Mouse (Mus musculus): ENCODE measurements around the gene Lnx2. TPM values are rescaled to one million over a fixed set of nuclear protein-coding genes. Genes with fewer than 3 reads are reported as not detected.

The Lnx2 gene
- total RNA-seq, 2 experiments from 2014 or later = 10.2 to 11.5 TPM

DNA sequence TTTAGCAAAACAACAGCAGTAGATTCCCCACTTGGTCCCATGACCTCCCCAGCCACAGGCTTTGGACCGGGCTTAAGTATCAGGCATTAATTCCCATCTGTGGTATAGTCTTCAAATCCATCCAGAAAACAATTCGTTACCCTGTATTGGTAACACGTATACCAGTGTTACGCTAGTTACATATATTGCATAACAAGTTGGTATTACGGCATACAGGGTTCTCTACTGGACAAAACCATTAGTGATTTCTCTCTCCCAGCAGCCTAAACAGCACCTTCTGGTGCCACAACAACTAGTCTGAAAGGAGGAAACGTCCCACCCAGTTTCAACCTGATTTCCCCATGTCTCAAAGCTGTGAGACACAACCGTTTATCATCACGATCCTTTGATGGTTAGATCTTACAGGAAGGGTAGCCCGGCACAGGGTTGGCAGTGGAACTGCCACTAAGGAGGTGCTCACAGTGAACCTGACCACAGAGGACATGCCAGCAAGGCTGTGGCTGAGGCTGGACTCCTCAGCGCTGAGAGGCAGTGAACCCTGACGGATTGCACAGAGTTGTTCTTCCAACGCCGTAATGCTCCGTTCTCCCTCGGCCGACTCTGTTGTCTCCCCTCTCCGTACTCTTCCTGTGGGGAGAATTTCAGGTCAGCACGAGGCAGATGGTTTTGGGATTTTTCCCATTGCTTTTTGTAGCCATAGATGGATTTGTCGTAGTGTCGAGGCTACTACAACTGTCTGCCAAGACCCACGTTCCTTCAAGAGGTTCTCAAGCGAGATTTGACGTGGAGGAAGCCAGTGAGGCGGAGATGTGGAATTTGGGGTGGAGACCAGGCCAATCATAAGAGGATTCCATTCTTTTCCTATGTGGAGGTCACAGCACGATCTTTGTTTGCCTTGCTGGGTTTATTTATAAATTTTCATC is 102.3 kb downstream of the Lnx2 start:
- DNase-seq (ENCODE audit: low spot score in 2 of 2) = no peak

DNA sequence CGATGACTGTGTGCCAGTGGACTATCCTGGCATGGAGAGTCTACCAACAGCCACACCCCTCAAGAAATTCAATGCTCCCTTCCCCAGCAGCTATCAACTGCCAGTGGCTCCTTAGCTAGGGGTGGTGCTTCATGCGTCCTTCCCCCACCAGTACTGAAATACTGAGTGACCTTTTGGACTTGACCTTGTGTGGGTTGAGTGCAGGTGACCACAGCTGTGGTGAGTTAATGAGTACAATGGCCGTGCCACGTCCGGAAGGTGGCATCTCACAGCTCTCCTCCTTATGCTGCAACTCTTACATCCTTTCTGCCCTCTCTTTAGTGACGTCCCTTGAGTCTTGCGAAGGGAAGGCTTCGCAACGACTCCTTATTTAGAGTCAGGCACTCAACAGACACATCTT is 103.0 kb downstream of the Lnx2 start:
- no peak for DNase-seq (ENCODE audit: low spot score in 2 of 2)

DNA sequence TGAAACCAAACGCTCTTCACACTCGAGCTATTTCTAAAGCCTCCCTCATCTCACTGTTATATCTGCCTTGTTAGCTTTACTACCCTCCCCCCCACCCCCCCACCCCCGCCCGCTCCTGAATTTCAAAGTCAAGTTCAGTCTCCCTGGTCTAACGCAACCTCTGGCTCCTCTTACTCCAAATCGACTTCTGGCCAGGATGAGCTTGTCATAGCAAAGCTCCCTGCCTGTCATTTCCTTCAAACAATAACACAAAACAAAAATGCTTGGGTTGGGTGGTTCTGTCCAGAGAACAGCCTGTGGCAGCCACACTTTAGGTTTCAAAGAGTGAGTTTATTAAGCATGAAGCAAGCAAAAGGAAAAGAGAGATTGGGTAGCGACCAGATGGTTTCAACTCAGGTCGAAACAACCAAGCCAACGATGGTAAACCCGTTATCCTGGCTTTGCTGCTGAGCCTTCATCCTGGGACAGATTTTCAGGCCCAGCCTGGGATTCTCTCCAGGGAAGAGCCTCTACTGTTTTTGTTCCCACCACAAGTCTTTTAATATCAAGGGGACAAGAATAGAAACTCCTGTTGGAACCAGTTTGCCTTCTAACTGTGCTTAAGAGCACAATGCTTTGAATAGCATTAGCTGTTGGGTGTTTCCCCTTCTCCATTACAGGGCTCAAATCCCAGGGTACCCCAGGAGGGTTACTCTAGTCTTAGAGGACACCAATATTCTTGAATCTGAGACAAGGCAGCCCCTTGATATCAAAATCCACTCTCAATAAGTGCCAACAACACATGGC is 104.4 kb downstream of the Lnx2 start:
- no peak for DNase-seq (ENCODE audit: low spot score in 2 of 2)

DNA sequence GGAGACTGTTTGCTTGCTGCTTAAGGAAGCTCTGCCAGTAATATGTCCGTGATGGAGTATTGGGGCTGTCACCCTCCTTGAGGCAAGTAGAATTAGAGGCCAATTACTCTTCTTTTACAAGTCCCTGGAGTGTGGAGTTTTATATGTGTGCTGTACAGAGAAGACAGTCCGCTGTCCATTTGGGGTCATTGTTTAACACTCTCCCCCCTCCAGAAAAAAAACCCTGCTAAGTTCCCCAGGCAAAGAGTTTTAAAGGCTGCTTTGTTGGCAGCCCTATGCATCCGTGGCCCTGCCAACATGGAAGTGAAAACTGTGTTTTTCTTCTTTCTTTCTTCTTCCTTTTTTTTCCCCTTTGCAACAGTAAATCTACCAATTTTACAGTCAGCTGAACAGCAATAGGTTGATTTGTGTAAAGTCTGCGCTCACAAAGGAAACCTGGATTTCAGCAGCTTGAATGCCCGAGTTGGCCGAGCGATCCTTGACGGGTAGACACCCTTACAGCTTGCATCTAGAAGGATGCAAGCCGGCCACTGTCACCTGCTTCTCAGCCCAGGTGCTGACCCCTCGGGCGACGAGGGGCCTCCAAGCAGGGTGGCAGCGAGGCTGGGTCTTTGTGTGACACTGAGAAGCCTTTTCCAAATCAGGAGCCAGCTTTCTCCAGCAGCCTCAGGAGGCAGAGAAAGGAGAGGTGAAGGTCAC is 107.5 kb downstream of the Lnx2 start:
- no peak for DNase-seq (ENCODE audit: low spot score in 2 of 2)

Other genes with a start within 250 kb of the Lnx2 start
- gene Rpl21, start 243.7 kb downstream of the Lnx2 start, total RNA-seq (2021) = 100 to 1,000 TPM; 289 to 315 TPM
- gene Rasl11a, start 231.5 kb downstream of the Lnx2 start, total RNA-seq (2021) = 10 to 100 TPM in 1 of 2 experiments, 1 to 10 TPM in 1; 7.0 to 11.1 TPM
- 10 to 100 TPM; 21.6 to 30.5 TPM for gene Gtf3a, start 127.9 kb downstream of the Lnx2 start, total RNA-seq (2021)
- gene Mtif3, start 112.8 kb downstream of the Lnx2 start, total RNA-seq (2021) = 10 to 100 TPM; 23.5 to 31.9 TPM
- gene Polr1d, start 464 bp upstream of the Lnx2 start, total RNA-seq (2021) = 100 to 1,000 TPM; 128 to 132 TPM
- gene Gsx1, start 112.1 kb upstream of the Lnx2 start, total RNA-seq (2021) = not detected
- not detected for gene Pdx1, start 193.4 kb upstream of the Lnx2 start, total RNA-seq (2021)
- not detected for gene Cdx2, start 230.7 kb upstream of the Lnx2 start, total RNA-seq (2021)
- gene Urad, start 245.9 kb upstream of the Lnx2 start, total RNA-seq (2021) = 1 to 10 TPM in 1 of 2 experiments, not detected in 1; 1.1 TPM

Data from adrenal gland, adult 18-20 months (tissue).